Mouse (Mus musculus) forebrain, postnatal 0 days (tissue): ENCODE measurements around the gene Vamp5. TPM values are rescaled to one million over a fixed set of nuclear protein-coding genes. Genes with fewer than 3 reads are reported as not detected.

Source experiments
- ATAC-seq: fragments of 200-750 bp; cut with Nextera tagmentation; 2 replicates; pipeline ENCODE4 v1.8.0; 2017; ENCODE audit warnings: mild to moderate bottlenecking, moderate library complexity
- DNase-seq: peaks from one replicate; pipeline ENCODE4 v3.0.0-alpha.2; 2015
- H3K27ac ChIP-seq: fragments of 300-500 bp; sonication (generic); 2 replicates; pipeline ENCODE4 v1.5.1; 2014; ENCODE audit warnings: low read depth, mild to moderate bottlenecking, antibody characterized with exemption, low read length, moderate library complexity, mixed read lengths
- H3K27me3 ChIP-seq: fragments of 300-500 bp; sonication (generic); 2 replicates; pipeline ENCODE4 v1.6.1; 2014; ENCODE audit warnings: mild to moderate bottlenecking, low read length, mixed read lengths; ENCODE audit not compliant: insufficient read depth
- H3K36me3 ChIP-seq: fragments of 300-500 bp; sonication (generic); 2 replicates; pipeline ENCODE4 v1.6.1; 2014; ENCODE audit warnings: mild to moderate bottlenecking, moderate library complexity; ENCODE audit not compliant: insufficient read depth
- H3K4me1 ChIP-seq: fragments of 300-500 bp; sonication (generic); 2 replicates; pipeline ENCODE4 v1.6.1; 2014; ENCODE audit warnings: antibody characterized with exemption; ENCODE audit not compliant: insufficient read depth
- H3K4me2 ChIP-seq: fragments of 300-500 bp; sonication (generic); 2 replicates; pipeline ENCODE4 v1.6.1; 2014; ENCODE audit warnings: low read depth, mild to moderate bottlenecking, moderate library complexity
- H3K4me3 ChIP-seq: fragments of 300-500 bp; sonication (generic); 2 replicates; pipeline ENCODE4 v1.5.1; 2014; ENCODE audit warnings: low read depth, low read length, mixed read lengths
- H3K9ac ChIP-seq: fragments of 300-500 bp; sonication (generic); 2 replicates; pipeline ENCODE4 v1.6.1; 2014; ENCODE audit warnings: mild to moderate bottlenecking
- H3K9me3 ChIP-seq: fragments of 300-500 bp; sonication (generic); 2 replicates; pipeline ENCODE4 v1.6.1; 2016; ENCODE audit warnings: low read length
- CTCF ChIP-seq: sonication (generic); IDR thresholded peaks from 2 replicates; pipeline ENCODE4 v1.5.1; 2016; ENCODE audit warnings: antibody characterized with exemption, control low read depth, low read depth
- whole genome bisulfite sequencing: fragments of 180-500 bp; shearing (Covaris S2); extraction: QIAGEN DNeasy Blood & Tissue Kit; methylation state at CpG from one replicate; pipeline ENCODE4 v1.1.7; 2014; 5-methylcytosine and 5-hydroxymethylcytosine counted together
- polyA plus RNA-seq: library from polyadenylated mRNA; unstranded; fragments of >200 nt; fragmentation: Nextera tagmentation; extraction: Ambion mirVana; gene quantifications from 2 replicates; pipeline ENCODE4 v1.2.1, GENCODE M21; 2015
- total RNA-seq: library from RNA; depleted of rRNA; stranded (reverse); fragments of >200 nt; gene quantifications from 2 replicates; pipeline ENCODE4 v1.2.3, GENCODE M21; 2014

The Vamp5 gene
- total and polyA plus RNA-seq, 2 experiments from 2014 or later = 11.6 to 17.1 TPM

GRCm38 (mm10) chr6:72345074-72345567 lies 35.1 kb downstream of the Vamp5 start, which contains the start of gene Usp39:
Gene Usp39 (minus strand): TSS chr6:72345184.
- H3K27ac ChIP-seq = peak within 1 kb of the TSS; percentile 73

GRCm38 (mm10) chr6:72344396-72345073 lies 35.7 kb downstream of the Vamp5 start:
- ATAC-seq (peak; percentile 37), DNase-seq (no peak)
- TF ChIP-seq CTCF = no peak
- Histone ChIP-seq H3K4me3 (peak overlapping the region; percentile 80), H3K4me1 (peaks cover 18% of the 10 kb centered on the region), H3K27me3 (no peaks in the 10 kb centered on the region), H3K27ac (peak overlapping the region; percentile 73), H3K36me3 (peaks cover 2% of the 10 kb centered on the region), H3K4me2 (peak overlapping the region; percentile 63), H3K9me3 (no peaks in the 10 kb centered on the region), H3K9ac (peak overlapping the region; percentile 72)
- under 1% methylated on average over 42 of the region's 42 CpGs for whole genome bisulfite sequencing

More at GRCm38 (mm10) chr6:72345074-72345567, 35.1 kb downstream of the Vamp5 start, which contains the start of gene Usp39:
- Histone ChIP-seq H3K9ac (peak within 1 kb of the TSS; percentile 72), H3K4me2 (peak within 1 kb of the TSS; percentile 63), H3K9me3 (no peaks in the 10 kb centered on the region), H3K4me1 (peaks cover 18% of the 10 kb centered on the region), H3K36me3 (peaks cover 7% of the 10 kb centered on the region), H3K27me3 (no peaks in the 10 kb centered on the region), H3K4me3 (peak within 1 kb of the TSS; percentile 80)
- ATAC-seq (peak; percentile 92), DNase-seq (peak; percentile 97)
- WGBS = under 1% methylated on average over 30 of the region's 30 CpGs
- TF ChIP-seq CTCF = no peak

DNA sequence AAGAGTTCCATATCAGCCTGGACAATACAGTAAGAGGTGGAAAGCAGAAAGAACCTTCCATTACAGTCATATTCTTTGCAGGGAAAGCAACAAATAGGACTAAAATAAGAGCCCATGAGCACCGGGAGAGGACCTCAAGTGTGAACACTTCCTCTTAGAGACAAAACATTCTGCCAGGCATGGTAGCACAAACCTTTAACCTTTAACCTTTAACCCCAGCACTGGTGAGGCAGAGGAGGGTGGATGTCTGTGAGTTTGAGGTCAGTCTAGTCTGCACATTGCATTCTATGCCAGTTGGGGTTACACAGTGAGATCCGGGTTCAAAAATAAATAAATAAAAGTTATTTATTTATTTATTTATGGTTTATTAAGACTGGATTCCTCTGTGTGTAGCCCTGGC lies 39.8 kb downstream of the Vamp5 start:
- no peak overlapping the region for H3K27ac ChIP-seq
- H3K4me1 ChIP-seq = peaks cover 10% of the 10 kb centered on the region
- no peaks in the 10 kb centered on the region for H3K27me3 ChIP-seq
- DNase-seq = no peak
- peaks cover 30% of the 10 kb centered on the region for H3K36me3 ChIP-seq
- no peak for ATAC-seq
- WGBS = 72% methylated on average over 2 of the region's 2 CpGs
- no peak overlapping the region for H3K4me2 ChIP-seq
- H3K4me3 ChIP-seq = no peak overlapping the region
- H3K9ac ChIP-seq = no peak overlapping the region
- no peak for TF ChIP-seq CTCF
- no peaks in the 10 kb centered on the region for H3K9me3 ChIP-seq

GRCm38 (mm10) chr6:72333111-72333510 lies 47.2 kb downstream of the Vamp5 start:
- Histone ChIP-seq H3K36me3 (peaks cover 78% of the 10 kb centered on the region), H3K27ac (no peak overlapping the region)

DNA sequence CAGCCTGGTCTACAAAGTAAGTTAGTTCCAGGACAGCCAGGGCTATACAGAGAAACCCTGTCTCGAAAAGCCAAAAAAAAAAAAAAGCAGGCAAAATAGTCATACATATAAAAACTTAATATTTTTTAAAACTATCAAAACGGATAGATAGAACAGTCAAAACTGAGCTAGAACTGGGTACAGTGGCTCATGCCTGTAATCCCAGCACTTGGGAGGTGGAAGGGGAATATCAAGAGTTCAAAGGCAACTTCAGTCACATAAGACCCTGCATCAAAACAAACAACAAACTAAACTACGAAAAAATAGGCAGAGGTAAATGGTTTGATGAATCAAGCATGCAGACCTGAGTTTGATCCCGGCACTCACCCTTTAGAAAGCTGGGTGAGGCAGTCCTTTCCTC lies 50.1 kb downstream of the Vamp5 start:
- TF ChIP-seq CTCF = no peak
- Histone ChIP-seq H3K4me3 (no peak overlapping the region), H3K27ac (no peak overlapping the region), H3K4me2 (no peak overlapping the region), H3K9me3 (no peaks in the 10 kb centered on the region), H3K4me1 (no peaks in the 10 kb centered on the region), H3K9ac (no peak overlapping the region), H3K36me3 (peaks cover 68% of the 10 kb centered on the region), H3K27me3 (no peaks in the 10 kb centered on the region)
- DNase-seq (no peak), ATAC-seq (no peak)
- 87% methylated on average over 4 of the region's 4 CpGs for WGBS

More at GRCm38 (mm10) chr6:72333111-72333510, 47.2 kb downstream of the Vamp5 start:
- TF ChIP-seq CTCF = no peak
- Histone ChIP-seq H3K9ac (no peak overlapping the region), H3K4me3 (no peak overlapping the region), H3K9me3 (no peaks in the 10 kb centered on the region), H3K4me2 (no peak overlapping the region), H3K4me1 (no peaks in the 10 kb centered on the region), H3K27me3 (no peaks in the 10 kb centered on the region)
- ATAC-seq (no peak), DNase-seq (no peak)
- 86% methylated on average over 5 of the region's 5 CpGs for WGBS

DNA sequence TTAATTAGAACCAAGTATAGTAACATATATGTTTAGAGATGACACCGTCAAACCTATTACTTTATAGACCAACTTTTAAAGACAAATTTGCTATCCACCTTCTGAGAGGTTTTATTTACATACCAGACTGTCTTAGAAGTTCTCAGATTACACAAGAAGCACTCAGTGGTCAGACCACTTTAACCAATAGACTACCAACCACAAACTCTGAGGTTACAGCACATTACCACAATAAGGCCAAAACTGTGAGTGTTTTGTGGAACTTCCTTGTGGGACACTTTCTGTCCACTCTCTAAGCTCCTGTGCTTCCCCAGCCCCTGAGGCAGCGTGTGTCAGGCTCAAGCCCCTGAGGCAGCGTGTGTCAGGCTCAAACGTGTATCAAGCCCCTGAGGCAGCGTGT lies 51.2 kb downstream of the Vamp5 start:
- no peak for DNase-seq
- WGBS = 93% methylated on average over 5 of the region's 5 CpGs
- no peak for TF ChIP-seq CTCF

GRCm38 (mm10) chr6:72326274-72326673 lies 54.0 kb downstream of the Vamp5 start:
- Histone ChIP-seq H3K4me1 (no peaks in the 10 kb centered on the region), H3K4me2 (no peak overlapping the region), H3K9ac (no peak overlapping the region), H3K9me3 (no peaks in the 10 kb centered on the region), H3K27ac (no peak overlapping the region), H3K36me3 (peaks cover 72% of the 10 kb centered on the region), H3K27me3 (no peaks in the 10 kb centered on the region), H3K4me3 (no peak overlapping the region)
- 77% methylated on average over 6 of the region's 6 CpGs for WGBS
- ATAC-seq (no peak; the same call in 1 of the 2 replicates), DNase-seq (peak; percentile 26)
- peak; percentile 44 for TF ChIP-seq CTCF

More for the DNA sequence above, 51.2 kb downstream of the Vamp5 start:
- Histone ChIP-seq H3K4me3 (no peak overlapping the region), H3K27me3 (no peaks in the 10 kb centered on the region), H3K4me1 (no peaks in the 10 kb centered on the region), H3K27ac (no peak overlapping the region), H3K9ac (no peak overlapping the region), H3K9me3 (no peaks in the 10 kb centered on the region), H3K36me3 (peaks cover 68% of the 10 kb centered on the region), H3K4me2 (no peak overlapping the region)
- ATAC-seq = no peak
